Mouse (Mus musculus) urinary bladder, adult 2 months (tissue): ENCODE data around the gene Gcnt3. TPM values are rescaled to one million over a fixed set of nuclear protein-coding genes. Genes with fewer than 3 reads are reported as not detected.
"Not testable (repeated sequence)": the region's sequence is repeated elsewhere in the genome, so short reads cannot be mapped to it uniquely, and the experiment has no call there.

Source experiments
- DNase-seq: peaks from one replicate; pipeline ENCODE4 v3.0.0; 2022; ENCODE audit warnings: low spot score
- polyA plus RNA-seq: library from polyadenylated mRNA; depleted of rRNA; stranded (reverse); fragments of >200 nt; gene quantifications from 2 replicates; pipeline ENCODE4 v1.2.3, GENCODE M21; 2012

Gcnt3 gene
- polyA plus RNA-seq, 1 experiment = 2.6 TPM

DNA sequence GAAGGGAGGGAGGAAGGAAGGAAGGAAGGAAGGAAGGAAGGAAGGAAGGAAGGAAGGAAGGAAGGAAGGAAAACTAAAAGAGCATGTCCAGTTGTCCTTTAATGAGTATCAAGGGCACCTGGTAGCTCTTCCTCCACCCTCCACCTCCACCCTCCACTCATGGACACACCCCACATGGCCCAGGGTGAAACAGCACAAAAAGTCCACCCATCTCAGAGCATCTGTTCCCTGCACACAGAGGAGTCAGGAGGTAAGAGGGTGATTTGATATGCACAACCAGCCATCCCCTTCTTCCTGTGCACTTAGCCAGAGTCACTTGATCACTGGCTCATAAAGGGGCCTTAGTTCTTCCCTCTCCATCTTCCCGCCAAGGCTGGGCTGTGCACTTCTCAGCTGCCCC, 5.0 kb upstream of the Gcnt3 start:
- DNase-seq = no peak

DNA sequence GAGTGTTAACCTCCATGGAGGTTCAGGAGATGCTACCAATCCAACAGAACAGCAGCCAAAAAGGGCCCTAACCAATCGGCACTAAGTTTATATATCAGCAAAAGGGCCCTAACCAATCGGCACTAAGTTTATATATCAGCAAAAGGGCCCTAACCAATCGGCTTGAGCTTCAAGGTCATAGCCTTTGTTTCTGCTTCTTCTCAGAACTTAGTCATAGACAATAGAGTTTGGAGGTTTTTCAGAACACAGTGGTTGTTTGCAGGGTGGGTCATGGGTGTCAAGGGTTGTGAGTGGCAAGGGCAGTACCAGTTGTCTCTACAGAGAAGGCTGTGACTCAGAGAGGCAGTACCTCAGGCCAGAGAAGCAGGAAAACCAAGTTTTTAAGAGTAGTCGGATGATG, 4.2 kb upstream of the Gcnt3 start:
- no peak for DNase-seq

DNA sequence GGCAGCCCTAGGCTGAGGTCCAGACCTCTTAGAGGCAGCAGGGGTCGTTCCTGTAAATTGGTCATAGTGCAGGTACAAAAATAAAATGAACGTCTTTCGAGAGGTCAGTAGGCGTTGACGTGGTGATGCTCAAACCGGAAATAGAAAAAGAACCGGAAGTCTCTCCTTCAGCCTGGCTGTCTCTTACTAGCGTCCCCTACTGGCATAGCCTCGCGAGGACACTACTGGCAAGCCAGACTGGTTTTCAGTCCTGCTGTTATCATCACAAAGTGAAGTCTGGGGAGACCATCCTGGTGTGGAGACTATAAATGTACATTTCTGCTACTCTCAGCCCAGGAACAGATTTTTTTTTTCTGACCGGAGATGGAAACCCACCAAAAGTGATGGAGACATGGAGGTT, 2.7 kb upstream of the Gcnt3 start:
- DNase-seq = no peak

DNA sequence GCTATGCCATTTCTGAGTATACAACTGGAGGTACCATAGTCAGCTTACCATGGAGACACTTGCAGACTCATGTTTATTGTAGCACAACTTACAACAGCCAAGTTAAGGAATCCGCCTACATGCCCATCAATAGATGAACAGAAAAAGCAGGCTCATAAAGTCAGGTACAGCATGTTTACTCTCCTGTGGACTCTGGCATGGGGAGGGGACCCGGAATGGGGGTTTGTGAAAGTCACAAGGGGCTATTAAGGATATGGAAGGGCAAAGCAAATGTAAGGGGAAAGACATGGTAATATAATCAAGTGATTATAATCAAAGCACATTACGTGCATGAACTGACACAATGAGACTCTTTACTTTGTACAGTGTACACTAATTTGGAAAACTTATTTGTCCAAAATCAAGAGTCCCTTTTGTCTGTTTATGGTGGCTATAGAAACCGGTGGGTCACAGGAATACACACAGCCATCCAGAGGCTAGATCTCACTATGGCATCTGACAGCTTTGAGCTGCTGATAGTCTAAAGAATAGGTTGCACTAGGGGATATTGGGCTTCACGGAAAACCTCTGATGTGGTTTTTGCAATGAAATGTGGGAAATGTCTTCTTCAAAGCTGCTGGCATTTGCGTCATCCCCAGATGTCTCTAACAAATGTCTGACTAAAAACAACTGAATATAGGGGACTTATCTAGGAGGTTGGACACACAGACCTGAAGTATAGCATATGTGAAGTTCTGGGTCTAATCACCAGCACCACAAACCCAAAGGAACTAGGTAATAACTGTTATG, 1.9 kb upstream of the Gcnt3 start:
- DNase-seq = no peak

DNA sequence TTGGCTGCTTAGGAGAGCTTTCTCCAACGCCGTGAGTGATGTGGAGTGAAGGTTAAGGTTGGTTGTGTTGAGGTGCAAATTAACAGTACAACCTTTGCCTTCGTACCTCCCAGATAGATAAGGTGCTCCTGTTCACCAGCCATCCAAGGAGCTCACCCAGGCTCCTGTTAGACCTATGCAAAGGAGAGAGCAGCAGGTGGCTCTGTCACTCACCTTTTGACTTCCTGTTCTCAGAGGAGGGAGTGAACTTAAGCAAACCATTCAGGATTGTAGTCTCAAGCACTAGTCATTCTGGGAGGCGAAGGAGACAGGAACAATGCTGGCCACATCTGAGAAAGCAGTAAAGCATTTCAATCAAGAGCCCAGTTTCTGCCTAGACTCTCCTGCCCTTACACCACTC, 1.2 kb downstream of the Gcnt3 start:
- no peak for DNase-seq

DNA sequence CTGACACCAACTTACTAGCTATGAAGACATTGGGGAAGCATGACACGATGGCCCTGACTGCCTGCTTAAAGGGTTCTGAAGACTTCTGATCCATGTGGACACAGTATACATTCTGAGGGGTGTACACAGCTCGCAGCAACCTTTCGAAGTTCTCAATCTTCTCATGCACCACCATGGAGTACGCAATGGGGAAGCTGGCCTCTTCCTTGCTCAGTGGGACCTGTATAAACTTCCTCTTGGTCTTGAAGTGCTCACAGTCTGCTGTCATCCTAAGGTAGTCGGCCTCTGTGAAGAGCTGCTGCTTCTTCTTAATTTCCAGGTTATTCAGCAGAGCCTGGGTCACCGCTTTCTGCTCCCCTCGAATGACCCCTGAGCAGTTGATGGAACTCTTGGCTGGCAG, 3.2 kb downstream of the Gcnt3 start:
- no peak for DNase-seq

DNA sequence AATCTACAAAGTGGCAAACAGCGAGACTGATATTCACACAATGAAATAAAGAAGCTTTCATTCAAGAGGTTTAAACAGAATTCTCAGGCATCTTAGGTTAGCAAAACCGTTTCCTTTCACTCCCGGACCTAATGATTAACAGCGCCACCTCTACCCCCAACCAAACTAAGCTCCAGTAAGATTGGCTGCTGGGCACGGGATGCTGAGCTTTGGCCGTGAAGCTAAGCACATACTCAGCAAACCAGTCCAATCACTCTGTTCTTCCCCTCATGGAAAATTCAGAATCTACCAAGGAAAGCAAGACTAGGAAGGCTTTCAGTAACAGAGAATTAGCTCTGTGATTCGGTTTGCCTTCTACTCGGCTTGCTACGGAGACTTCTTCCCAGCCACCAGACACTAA, 4.8 kb downstream of the Gcnt3 start:
- no peak for DNase-seq

DNA sequence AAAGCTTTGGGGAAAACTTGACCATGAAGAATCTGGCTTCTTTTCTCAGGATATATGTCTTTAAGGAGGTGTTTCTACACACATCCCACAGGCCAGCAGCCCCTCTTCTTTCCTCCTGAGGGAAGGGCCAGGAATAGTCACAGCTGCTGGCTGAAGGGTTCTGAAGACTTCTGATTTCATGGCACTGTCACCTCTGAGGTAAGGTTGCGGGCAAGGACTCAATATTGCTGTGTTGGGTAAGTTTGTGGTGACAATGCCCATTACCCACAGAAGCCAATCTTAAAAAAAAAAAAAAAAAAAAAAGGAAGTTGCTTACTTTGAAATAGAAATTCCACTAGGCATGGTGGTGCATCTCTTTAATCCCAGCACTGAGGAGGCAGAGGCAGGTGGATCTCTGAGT, 5.7 kb downstream of the Gcnt3 start:
- DNase-seq = no peak

DNA sequence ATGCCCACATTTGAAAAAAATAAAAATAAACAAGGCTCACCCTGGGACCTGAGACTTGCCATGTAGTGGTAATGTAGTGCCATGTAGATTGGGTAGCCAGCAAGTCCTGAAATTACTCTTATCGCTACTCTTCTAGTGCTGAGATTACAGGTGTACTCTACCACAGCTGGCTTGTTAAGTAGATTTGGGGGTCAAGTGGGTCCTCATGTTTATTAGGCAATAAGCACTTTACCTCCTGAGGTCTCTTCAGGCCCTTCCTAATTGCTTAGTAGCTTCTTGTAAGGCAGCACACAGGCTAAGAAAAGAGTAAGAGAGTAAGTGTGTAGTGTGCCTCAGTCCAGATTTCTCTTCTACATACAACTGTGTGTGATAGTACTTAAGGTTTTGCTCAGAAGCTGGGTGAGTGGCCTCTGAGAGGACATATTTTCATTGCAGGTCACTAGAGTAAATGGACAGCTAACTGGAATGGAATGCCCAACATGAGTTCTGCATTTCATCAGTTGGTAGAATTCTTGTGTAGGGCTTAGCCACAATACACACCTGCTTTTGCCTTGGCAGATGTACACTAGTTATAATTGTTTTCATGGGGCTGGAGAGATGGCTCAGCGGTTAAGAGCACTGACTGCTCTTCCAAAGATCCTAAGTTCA, 12.4 kb downstream of the Gcnt3 start:
- no peak for DNase-seq

DNA sequence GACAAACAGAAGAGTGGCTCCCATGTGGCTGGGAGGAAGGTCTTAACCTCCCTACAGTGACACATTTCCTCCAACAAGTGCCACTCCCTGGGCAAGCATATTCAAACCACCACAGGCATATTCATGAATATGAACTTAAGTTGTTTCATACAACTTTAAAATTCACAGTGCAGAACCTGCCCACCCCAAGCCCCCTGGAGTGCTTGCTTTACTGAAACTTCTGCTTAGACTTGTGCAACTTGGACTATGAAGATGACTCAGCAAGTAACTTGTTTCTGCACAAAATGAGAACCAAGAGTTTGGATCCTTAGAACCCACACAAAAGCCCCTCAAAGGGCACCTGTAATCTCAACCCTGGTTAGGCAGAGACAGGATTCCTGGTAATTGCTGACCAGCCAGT, 13.2 kb downstream of the Gcnt3 start:
- DNase-seq = no peak

DNA sequence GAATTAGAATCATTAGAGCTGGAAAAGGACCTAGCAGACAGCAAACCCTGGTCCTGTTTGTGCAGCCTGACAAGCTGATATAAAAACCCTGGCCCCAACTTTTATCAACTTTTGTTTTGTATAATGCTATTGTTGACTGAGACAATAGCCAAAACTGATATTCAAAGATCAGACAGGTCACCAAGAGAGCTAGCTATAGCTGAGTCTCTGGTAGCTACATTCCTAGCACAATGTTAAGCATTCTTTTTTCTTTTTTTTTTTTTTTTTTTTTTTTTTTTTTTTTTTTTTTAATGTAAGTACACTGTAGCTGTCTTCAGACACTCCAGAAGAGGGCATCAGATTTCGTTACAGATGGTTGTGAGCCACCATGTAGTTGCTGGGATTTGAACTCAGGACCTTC, 14.3 kb downstream of the Gcnt3 start:
- DNase-seq = not testable (repeated sequence)

DNA sequence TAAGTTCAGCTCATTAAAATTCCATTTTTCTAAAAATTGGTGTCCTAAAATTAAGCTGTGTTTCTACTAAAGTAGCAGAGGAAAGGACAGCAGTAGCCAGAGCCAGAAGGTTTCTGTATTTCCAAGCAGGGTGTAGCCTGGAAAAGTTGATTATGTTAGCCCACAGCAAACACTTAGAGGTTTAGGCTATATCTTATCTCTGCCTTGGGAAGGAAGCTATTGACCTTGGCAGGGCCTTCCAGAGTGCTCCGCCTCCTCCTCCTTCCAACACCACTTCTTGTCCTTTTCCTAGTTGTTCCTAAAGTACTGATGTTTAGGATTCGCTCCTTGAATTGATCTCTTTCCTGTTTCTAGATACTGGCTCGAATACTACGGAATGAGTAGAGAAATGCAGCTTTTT, 15.8 kb downstream of the Gcnt3 start:
- DNase-seq = no peak

DNA sequence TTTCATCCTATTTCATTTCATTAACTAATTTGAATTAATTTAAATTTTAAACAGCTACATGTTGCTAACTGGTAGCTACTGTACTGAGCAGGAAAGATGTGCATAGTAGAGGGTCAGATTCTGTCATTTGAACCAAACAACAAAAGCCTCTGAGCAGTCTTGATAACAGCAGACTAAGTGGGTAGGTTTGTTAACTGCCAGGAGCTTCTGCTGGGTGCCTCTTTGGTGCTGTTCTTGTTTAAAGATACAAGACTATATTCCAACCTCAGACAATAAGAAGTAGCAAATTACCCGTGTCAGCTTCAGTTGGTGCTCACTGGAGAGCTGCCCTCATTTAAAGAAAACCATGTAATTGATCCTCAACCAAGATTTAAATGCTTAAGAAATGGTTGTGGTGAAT, 16.3 kb downstream of the Gcnt3 start:
- DNase-seq = no peak

DNA sequence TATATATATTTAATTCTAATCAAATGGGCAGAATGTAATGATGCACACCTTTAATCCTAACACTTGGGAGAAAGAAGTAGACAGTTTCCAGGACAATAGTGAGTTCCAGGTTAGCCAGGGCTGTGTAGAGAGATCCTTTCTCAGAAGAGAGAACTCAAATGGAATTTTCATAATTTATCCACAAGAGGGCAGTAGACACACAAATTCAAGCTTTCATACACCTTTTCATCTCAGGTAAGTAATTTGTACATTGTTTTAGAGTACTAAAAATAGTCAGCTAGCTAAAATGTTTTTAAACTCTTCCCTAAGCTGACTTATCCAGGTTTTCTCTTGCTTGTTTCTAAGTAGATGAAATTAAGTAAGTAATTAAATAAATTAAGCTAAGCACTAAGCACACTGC, 19.0 kb downstream of the Gcnt3 start:
- no peak for DNase-seq

DNA sequence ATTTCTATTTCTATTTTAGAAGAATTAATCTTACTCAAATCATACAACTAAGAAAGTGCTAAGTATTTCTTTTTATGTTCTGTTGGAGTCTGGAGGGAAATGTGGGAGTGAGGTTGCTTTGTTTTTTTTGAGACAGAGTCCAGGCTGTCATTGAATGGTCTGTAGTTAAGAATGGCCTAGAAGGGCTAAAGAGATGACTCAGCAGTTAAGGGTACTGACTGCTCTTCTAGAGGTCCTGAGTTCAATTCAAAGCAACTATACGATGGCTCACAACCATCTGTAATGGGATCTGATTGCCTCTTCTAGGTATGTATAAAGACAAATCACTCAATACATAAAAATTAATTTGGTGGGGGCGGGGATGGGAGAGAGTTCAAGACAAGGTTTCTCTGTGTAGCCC, 22.3 kb downstream of the Gcnt3 start:
- DNase-seq = no peak

DNA sequence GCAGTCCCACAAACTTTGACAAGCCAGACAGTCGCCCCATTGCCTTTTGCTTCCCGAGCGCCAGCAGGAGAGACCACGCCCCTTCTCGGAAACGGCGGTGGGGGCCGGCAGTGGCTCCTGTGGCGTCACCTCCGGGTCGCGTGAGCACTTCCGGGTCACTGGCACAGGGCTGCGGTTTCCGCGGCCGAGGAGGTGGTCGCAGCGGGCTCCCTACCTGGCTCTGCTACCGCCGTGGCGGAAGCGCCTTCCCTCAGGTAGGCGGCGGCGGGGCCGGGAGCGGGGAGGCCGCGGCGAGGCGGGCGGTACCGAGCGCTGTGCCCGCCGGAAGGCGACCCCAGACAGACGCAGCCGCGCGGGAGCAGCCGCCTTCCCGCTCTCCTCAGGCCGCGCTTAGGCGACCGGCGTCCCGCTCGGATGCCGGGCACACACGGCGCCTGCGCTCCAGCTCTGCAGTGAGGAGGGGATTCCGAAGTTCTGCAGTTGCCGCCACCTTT, 25.4 kb downstream of the Gcnt3 start, which contains the start of gene Gtf2a2:
Gtf2a2 (plus strand) TSS at position 143 of the 494 bp plus-strand sequence.
- peak; percentile 90 for DNase-seq

DNA sequence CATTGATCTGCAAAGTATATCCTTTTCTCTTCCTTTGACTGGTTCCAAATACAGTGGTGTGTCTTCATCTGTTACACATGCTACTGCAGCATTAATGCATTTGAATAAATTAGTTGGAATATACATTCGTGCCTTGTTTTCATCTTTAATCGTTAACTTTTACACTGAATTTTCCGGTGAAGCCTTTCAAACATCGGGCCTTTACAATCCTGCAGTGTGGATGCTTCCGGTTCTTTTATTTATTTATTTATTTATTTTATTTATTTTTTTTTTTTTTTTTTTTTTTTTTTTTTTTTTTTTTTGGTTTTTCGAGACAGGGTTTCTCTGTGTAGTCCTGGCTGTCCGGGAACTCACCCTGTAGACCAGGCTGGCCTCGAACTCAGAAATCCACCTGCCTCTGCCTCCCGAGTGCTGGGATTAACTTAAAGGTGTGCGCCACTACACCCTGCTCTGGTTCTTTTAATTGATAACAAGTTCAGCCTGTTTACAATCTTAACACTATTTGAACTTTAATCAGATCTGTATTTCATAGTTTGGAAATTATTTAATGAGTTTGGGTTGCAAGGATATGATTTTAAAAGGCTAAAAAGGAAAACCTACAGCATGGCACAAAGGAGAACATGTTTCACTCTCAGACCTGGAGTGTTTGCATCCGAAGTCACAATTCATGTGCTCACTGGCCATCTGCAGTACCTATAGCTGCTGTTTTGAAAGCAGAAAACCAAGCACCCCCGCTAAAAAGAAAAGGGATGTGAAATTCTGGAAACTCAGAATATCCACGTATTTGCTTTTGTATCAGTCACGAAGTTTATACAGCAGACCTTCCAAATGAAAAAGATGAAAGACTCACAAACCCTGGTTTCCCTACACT, 26.1 kb downstream of the Gcnt3 start:
- no peak for DNase-seq

DNA sequence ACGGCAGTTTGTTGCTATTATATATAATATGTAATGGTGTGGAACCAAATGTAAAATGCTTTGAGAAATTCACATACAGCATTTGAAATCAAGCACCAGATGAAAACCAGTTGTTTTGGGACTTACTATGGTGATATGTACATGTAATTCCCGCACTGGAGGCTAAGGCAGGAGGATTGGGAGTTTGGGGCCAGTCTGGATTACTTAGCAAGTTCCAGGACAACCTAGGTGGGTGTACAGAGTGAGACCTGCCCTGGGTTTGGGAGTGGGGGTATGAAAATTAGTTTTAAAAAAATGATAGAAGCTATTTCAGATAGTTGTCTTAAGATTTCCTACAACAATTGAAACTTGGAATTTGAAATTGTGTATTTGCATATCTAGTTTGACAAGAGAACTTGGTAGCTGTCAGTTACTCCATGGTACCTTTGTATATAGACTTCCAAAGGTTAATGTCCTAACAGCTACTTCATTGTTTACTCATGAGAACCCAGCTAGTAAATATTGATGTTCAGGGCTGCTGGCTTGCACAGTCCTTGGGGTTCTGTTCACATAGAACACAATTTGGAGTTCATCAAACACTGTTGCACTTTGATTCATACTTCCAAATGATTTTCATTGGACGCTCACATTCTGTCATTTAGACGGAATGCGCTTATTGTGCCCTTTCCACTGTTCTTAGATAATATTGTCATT, 27.0 kb downstream of the Gcnt3 start:
- no peak for DNase-seq

DNA sequence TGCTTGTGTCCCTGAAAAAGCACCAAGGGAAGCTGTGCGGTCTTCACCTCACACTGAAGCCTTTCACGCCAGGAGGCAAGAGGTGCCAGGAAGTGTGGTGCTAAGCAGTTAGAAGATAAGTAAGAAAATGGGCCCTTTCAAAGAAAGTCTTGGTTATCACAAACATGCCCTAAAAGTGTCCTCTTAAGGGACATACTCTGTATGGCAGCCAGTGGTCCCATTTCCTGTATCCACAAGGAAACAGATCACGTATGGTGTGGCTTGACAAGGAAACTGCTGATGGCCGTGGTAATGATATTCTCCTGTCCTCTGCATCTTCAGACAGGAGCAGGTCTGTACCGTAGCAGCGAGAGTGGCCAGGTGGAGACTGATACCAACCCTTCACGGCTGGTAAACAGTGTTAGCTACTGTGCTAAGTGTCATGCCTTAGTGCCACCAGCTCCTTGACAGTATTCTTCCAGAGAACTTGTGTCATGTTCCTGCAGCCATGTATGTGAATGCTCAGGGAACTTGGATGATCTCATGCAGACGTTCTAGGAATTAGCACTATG, 28.1 kb downstream of the Gcnt3 start:
- no peak for DNase-seq

DNA sequence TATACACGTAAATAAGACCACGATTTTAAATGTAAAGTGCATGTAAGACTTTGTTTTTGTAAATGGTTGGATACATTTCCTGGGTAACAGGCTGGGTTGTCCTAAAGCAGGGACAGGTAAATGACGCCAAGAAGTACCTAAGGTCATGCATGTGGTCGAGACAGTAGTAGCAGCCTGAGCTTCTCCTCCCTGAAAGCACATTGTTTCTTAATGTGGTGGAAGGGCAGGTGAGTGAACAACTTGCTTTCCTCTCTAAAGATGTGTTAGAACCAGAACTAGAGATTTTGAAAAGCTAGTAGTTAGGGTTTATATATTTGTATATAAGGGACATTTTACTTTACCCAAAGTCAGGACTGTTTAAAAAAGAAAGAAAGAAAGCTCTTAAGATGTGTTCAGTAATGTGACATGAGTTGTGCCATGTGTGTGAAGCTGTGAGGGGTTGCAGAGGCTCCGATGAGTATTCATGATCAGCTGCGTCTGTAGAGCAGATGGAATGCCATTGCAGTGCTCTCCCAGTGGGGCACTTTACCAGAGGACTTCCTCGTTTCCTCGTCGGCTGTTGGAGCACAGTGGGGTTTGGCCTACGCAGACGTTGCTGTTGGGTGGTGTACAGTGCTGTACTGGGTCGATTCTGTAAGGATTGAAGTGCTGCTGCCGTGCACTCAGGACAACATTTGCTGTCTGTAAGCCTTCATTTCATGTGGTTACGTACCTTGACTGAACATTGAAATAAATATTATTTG, 30.2 kb downstream of the Gcnt3 start:
- no peak for DNase-seq

DNA sequence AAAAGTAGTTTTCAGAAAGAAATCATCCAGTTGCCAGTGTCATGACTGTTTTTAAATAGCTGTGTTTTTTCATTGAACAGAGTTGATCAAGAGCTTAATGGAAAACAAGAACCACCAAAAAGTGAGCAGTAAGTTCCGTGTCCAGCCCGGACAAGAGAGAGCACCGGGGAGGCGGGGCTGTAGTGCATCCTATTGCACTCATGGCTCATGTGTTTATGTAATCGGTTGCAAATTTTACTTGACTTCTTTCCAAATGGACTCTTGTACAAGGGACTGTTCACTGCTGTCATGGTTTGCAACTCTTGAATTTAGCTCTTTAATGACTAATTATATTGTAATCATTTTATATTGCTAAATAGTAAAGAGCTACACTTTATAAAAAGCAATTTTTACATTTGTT, 30.9 kb downstream of the Gcnt3 start:
- no peak for DNase-seq
